Mouse (Mus musculus): Measurements from ENCODE around the gene Sidt1. TPM values are rescaled to one million over a fixed set of nuclear protein-coding genes. Genes with fewer than 3 reads are reported as not detected.

Gene Sidt1
- total and polyA plus RNA-seq, 2 experiments from 2014 or later, result 0.05 TPM; not detected in 1

GRCm38 (mm10) chr16:44287356-44287950 is 45.5 kb downstream of the Sidt1 start:
- H3K36me3 ChIP-seq (replicated peaks; ENCODE audit: control insufficient read depth, insufficient read depth, low read length), result no peaks in the 10 kb centered on the region
- no peak for DNase-seq (ENCODE audit: low spot score)
- no peak for ATAC-seq (ENCODE audit: insufficient read depth, low read depth)
- no peaks in the 10 kb centered on the region for H3K27me3 ChIP-seq (ENCODE audit: control insufficient read depth, insufficient read depth, low read length)
- H3K9ac ChIP-seq (replicated peaks; ENCODE audit: low read depth, low read length), result no peak overlapping the region
- H3K27ac ChIP-seq (ENCODE audit: low read depth), result no peak overlapping the region
- no peak overlapping the region for H3K4me2 ChIP-seq (ENCODE audit: low read depth, low read length)
- no peaks in the 10 kb centered on the region for H3K4me1 ChIP-seq (ENCODE audit: control insufficient read depth, insufficient read depth)
- TF ChIP-seq CTCF (IDR thresholded peaks at IDR 0.05; ENCODE audit: low read depth), result no peak
- TF ChIP-seq EP300 (IDR thresholded peaks at IDR 0.05; ENCODE audit: low read depth), result no peak
- no peak overlapping the region for H3K4me3 ChIP-seq (ENCODE audit: low read depth, low read length)
- H3K9me3 ChIP-seq (replicated peaks; ENCODE audit: control insufficient read depth, low read length), result no peaks in the 10 kb centered on the region
- WGBS, result 45% methylated on average over 7 of the region's 7 CpGs

- Histone ChIP-seq H3K4me1 (ENCODE audit: control insufficient read depth, insufficient read depth) (no peaks in the 10 kb centered on the region), H3K36me3 (replicated peaks; ENCODE audit: control insufficient read depth, insufficient read depth, low read length) (no peaks in the 10 kb centered on the region), H3K4me2 (ENCODE audit: low read depth, low read length) (no peak overlapping the region), H3K9me3 (replicated peaks; ENCODE audit: control insufficient read depth, low read length) (no peaks in the 10 kb centered on the region), H3K27me3 (ENCODE audit: control insufficient read depth, insufficient read depth, low read length) (no peaks in the 10 kb centered on the region), H3K27ac (ENCODE audit: low read depth) (no peak overlapping the region), H3K4me3 (ENCODE audit: low read depth, low read length) (no peak overlapping the region), H3K9ac (replicated peaks; ENCODE audit: low read depth, low read length) (no peak overlapping the region)
- no peak for ATAC-seq (ENCODE audit: insufficient read depth, low read depth)
- DNase-seq (ENCODE audit: low spot score), result no peak
- TF ChIP-seq EP300 (IDR thresholded peaks at IDR 0.05; ENCODE audit: low read depth), result no peak
- TF ChIP-seq CTCF (IDR thresholded peaks at IDR 0.05; ENCODE audit: low read depth), result no peak
- 76% methylated on average over 5 of the region's 5 CpGs for WGBS
Observed at GRCm38 (mm10) chr16:44282614-44283325, 50.2 kb downstream of the Sidt1 start.

GRCm38 (mm10) chr16:44282036-44282435 is 51.0 kb downstream of the Sidt1 start:
- no peaks in the 10 kb centered on the region for H3K9me3 ChIP-seq (replicated peaks; ENCODE audit: control insufficient read depth, low read length)
- no peak for ATAC-seq (ENCODE audit: insufficient read depth, low read depth)
- 62% methylated on average over 3 of the region's 3 CpGs for WGBS
- no peaks in the 10 kb centered on the region for H3K27me3 ChIP-seq (ENCODE audit: control insufficient read depth, insufficient read depth, low read length)
- no peak for TF ChIP-seq CTCF (IDR thresholded peaks at IDR 0.05; ENCODE audit: low read depth)
- TF ChIP-seq EP300 (IDR thresholded peaks at IDR 0.05; ENCODE audit: low read depth), result no peak
- no peak overlapping the region for H3K4me2 ChIP-seq (ENCODE audit: low read depth, low read length)
- H3K36me3 ChIP-seq (replicated peaks; ENCODE audit: control insufficient read depth, insufficient read depth, low read length), result no peaks in the 10 kb centered on the region
- no peak overlapping the region for H3K27ac ChIP-seq (ENCODE audit: low read depth)
- H3K9ac ChIP-seq (replicated peaks; ENCODE audit: low read depth, low read length), result no peak overlapping the region
- no peaks in the 10 kb centered on the region for H3K4me1 ChIP-seq (ENCODE audit: control insufficient read depth, insufficient read depth)
- no peak overlapping the region for H3K4me3 ChIP-seq (ENCODE audit: low read depth, low read length)
- no peak for DNase-seq (ENCODE audit: low spot score)

GRCm38 (mm10) chr16:44280806-44281205 is 52.2 kb downstream of the Sidt1 start:
- ATAC-seq (ENCODE audit: insufficient read depth, low read depth), result no peak
- WGBS, result 85% methylated on average over 2 of the region's 2 CpGs

GRCm38 (mm10) chr16:44277212-44277611 is 55.8 kb downstream of the Sidt1 start:
- DNase-seq (ENCODE audit: low spot score) (no peak), ATAC-seq (ENCODE audit: insufficient read depth, low read depth) (no peak)
- Histone ChIP-seq H3K9me3 (replicated peaks; ENCODE audit: control insufficient read depth, low read length) (no peaks in the 10 kb centered on the region), H3K27me3 (ENCODE audit: control insufficient read depth, insufficient read depth, low read length) (no peaks in the 10 kb centered on the region), H3K9ac (replicated peaks; ENCODE audit: low read depth, low read length) (no peak overlapping the region), H3K4me1 (ENCODE audit: control insufficient read depth, insufficient read depth) (no peaks in the 10 kb centered on the region), H3K4me2 (ENCODE audit: low read depth, low read length) (no peak overlapping the region), H3K27ac (ENCODE audit: low read depth) (no peak overlapping the region), H3K4me3 (ENCODE audit: low read depth, low read length) (no peak overlapping the region), H3K36me3 (replicated peaks; ENCODE audit: control insufficient read depth, insufficient read depth, low read length) (no peaks in the 10 kb centered on the region)
- no peak for TF ChIP-seq CTCF (IDR thresholded peaks at IDR 0.05; ENCODE audit: low read depth)
- no peak for TF ChIP-seq EP300 (IDR thresholded peaks at IDR 0.05; ENCODE audit: low read depth)
- WGBS, result 87% methylated on average over 10 of the region's 10 CpGs

More at GRCm38 (mm10) chr16:44280806-44281205, 52.2 kb downstream of the Sidt1 start:
- no peaks in the 10 kb centered on the region for H3K9me3 ChIP-seq (replicated peaks; ENCODE audit: control insufficient read depth, low read length)
- no peak for DNase-seq (ENCODE audit: low spot score)
- H3K9ac ChIP-seq (replicated peaks; ENCODE audit: low read depth, low read length), result no peak overlapping the region
- no peak overlapping the region for H3K4me3 ChIP-seq (ENCODE audit: low read depth, low read length)
- H3K4me2 ChIP-seq (ENCODE audit: low read depth, low read length), result no peak overlapping the region
- no peaks in the 10 kb centered on the region for H3K36me3 ChIP-seq (replicated peaks; ENCODE audit: control insufficient read depth, insufficient read depth, low read length)
- no peaks in the 10 kb centered on the region for H3K27me3 ChIP-seq (ENCODE audit: control insufficient read depth, insufficient read depth, low read length)
- H3K27ac ChIP-seq (ENCODE audit: low read depth), result no peak overlapping the region
- H3K4me1 ChIP-seq (ENCODE audit: control insufficient read depth, insufficient read depth), result no peaks in the 10 kb centered on the region
- TF ChIP-seq CTCF (IDR thresholded peaks at IDR 0.05; ENCODE audit: low read depth) (no peak), EP300 (IDR thresholded peaks at IDR 0.05; ENCODE audit: low read depth) (no peak)
